Mouse (Mus musculus): Measurements from ENCODE around the gene Snrnp35. TPM values are rescaled to one million over a fixed set of nuclear protein-coding genes. Genes with fewer than 3 reads are reported as not detected.

The Snrnp35 gene
- polyA plus RNA-seq, 1 experiment from 2014 or later, result 8.9 TPM

GRCm38 (mm10) chr5:124535016-124535415, 52.1 kb downstream of the Snrnp35 start:
- H3K36me3 ChIP-seq (ENCODE audit: control insufficient read depth, insufficient read depth, low read length), result no peaks in the 10 kb centered on the region
- peaks cover 8% of the 10 kb centered on the region; the same call in 1 of the 2 replicates for H3K4me1 ChIP-seq (ENCODE audit: control insufficient read depth, insufficient read depth, low read length)
- H3K4me3 ChIP-seq (ENCODE audit: low read depth, low read length), result no peak overlapping the region
- whole genome bisulfite sequencing, result 75% methylated on average over 5 of the region's 5 CpGs
- no peaks in the 10 kb centered on the region for H3K27me3 ChIP-seq (ENCODE audit: control insufficient read depth, insufficient read depth, low read length)
- no peak overlapping the region for H3K4me2 ChIP-seq (ENCODE audit: low read depth, low read length)
- no peak overlapping the region for H3K27ac ChIP-seq (ENCODE audit: low read depth, low read length)
- no peak overlapping the region for H3K9ac ChIP-seq (replicated peaks; ENCODE audit: low read depth, low read length)
- no peak for ATAC-seq (ENCODE audit: low read depth)
- H3K9me3 ChIP-seq (ENCODE audit: control insufficient read depth, low read length), result no peaks in the 10 kb centered on the region

GRCm38 (mm10) chr5:124536776-124537175, 53.8 kb downstream of the Snrnp35 start:
- peak overlapping the region; percentile 8; the same call in 1 of the 2 replicates for H3K9ac ChIP-seq (replicated peaks; ENCODE audit: low read depth, low read length)
- no peaks in the 10 kb centered on the region for H3K9me3 ChIP-seq (ENCODE audit: control insufficient read depth, low read length)
- ATAC-seq (ENCODE audit: low read depth), result no peak
- peak overlapping the region; percentile 5; the same call in 1 of the 2 replicates for H3K4me2 ChIP-seq (ENCODE audit: low read depth, low read length)
- H3K4me1 ChIP-seq (ENCODE audit: control insufficient read depth, insufficient read depth, low read length), result peaks cover 6% of the 10 kb centered on the region
- H3K27me3 ChIP-seq (ENCODE audit: control insufficient read depth, insufficient read depth, low read length), result no peaks in the 10 kb centered on the region
- H3K27ac ChIP-seq (ENCODE audit: low read depth, low read length), result no peak overlapping the region
- H3K36me3 ChIP-seq (ENCODE audit: control insufficient read depth, insufficient read depth, low read length), result no peaks in the 10 kb centered on the region
- H3K4me3 ChIP-seq (ENCODE audit: low read depth, low read length), result no peak overlapping the region
- WGBS, result 9% methylated on average over 14 of the region's 17 CpGs

- ATAC-seq (ENCODE audit: low read depth), result no peak
- Histone ChIP-seq H3K9me3 (ENCODE audit: control insufficient read depth, low read length) (no peaks in the 10 kb centered on the region), H3K36me3 (ENCODE audit: control insufficient read depth, insufficient read depth, low read length) (peaks cover 2% of the 10 kb centered on the region; the same call in 1 of the 2 replicates), H3K9ac (replicated peaks; ENCODE audit: low read depth, low read length) (no peak overlapping the region), H3K4me3 (ENCODE audit: low read depth, low read length) (no peak overlapping the region), H3K4me2 (ENCODE audit: low read depth, low read length) (no peak overlapping the region), H3K27me3 (ENCODE audit: control insufficient read depth, insufficient read depth, low read length) (no peaks in the 10 kb centered on the region), H3K27ac (ENCODE audit: low read depth, low read length) (no peak overlapping the region), H3K4me1 (ENCODE audit: control insufficient read depth, insufficient read depth, low read length) (peaks cover 12% of the 10 kb centered on the region)
- WGBS, result 79% methylated on average over 14 of the region's 16 CpGs
Observed at GRCm38 (mm10) chr5:124538813-124539792, 56.2 kb downstream of the Snrnp35 start.

DNA sequence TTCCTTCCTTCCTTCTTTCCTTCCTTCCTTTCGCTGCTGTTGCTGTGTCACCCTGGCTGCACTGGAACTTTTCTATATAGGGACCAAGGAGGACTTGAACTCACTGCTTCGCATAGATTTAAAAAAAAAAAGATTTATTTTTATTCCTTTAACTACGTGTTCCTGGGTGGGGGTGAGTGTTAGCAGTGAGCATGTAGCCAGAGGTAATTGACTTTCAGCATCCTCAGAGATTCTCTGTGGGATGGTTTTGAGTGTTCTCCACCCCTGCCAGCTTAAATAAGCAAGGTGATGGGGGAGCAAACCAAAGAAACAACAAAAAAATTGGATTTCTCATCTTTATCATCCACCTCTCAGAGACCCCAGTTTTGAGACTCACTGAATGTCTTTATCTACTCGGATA, 57.0 kb downstream of the Snrnp35 start:
- Histone ChIP-seq H3K9me3 (ENCODE audit: control insufficient read depth, low read length) (no peaks in the 10 kb centered on the region), H3K4me2 (ENCODE audit: low read depth, low read length) (peak overlapping the region; percentile 28; the same call in 1 of the 2 replicates), H3K27me3 (ENCODE audit: control insufficient read depth, insufficient read depth, low read length) (no peaks in the 10 kb centered on the region), H3K4me3 (ENCODE audit: low read depth, low read length) (peak overlapping the region; percentile 85), H3K27ac (ENCODE audit: low read depth, low read length) (no peak overlapping the region), H3K9ac (replicated peaks; ENCODE audit: low read depth, low read length) (no peak overlapping the region), H3K36me3 (ENCODE audit: control insufficient read depth, insufficient read depth, low read length) (peaks cover 11% of the 10 kb centered on the region), H3K4me1 (ENCODE audit: control insufficient read depth, insufficient read depth, low read length) (peaks cover 12% of the 10 kb centered on the region)
- WGBS, result 74% methylated on average over 4 of the region's 4 CpGs
- no peak for ATAC-seq (ENCODE audit: low read depth)

DNA sequence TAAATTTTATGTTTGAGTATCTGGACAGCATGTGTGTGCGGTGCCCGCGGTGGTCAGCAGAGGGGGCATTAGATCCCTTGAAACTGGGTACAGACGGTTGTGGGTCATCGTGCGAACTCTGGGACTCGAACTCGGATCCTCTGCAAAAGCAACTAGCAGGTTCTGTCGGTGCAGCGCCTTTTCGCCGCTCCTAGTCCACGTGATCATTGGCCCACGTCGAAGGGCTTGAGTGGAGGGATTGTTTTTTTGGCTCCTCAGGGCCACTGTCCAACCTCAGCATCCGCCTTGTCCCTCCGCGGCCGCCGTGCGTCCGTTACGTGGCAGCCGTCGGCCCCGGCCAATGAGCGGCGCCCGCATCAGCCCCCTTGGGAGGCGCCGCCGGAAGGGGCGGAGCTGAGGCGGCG, 57.5 kb downstream of the Snrnp35 start, which contains the start of gene Tmed2:
Gene Tmed2 (plus strand): TSS at position 313 of the 404 bp plus-strand sequence.
- Histone ChIP-seq H3K27ac (ENCODE audit: low read depth, low read length) (peak within 1 kb of the TSS; percentile 76), H3K4me3 (ENCODE audit: low read depth, low read length) (peak within 1 kb of the TSS; percentile 85), H3K4me1 (ENCODE audit: control insufficient read depth, insufficient read depth, low read length) (peaks cover 12% of the 10 kb centered on the region), H3K4me2 (ENCODE audit: low read depth, low read length) (peak within 1 kb of the TSS; percentile 95), H3K36me3 (ENCODE audit: control insufficient read depth, insufficient read depth, low read length) (peaks cover 15% of the 10 kb centered on the region), H3K9ac (replicated peaks; ENCODE audit: low read depth, low read length) (peak within 1 kb of the TSS; percentile 78), H3K27me3 (ENCODE audit: control insufficient read depth, insufficient read depth, low read length) (no peaks in the 10 kb centered on the region), H3K9me3 (ENCODE audit: control insufficient read depth, low read length) (no peaks in the 10 kb centered on the region)
- ATAC-seq (ENCODE audit: low read depth), result peak; percentile 94
- WGBS, result under 1% methylated on average over 34 of the region's 35 CpGs

Other genes starting within 250 kb of the Snrnp35 start
- 14.3 and 15.2 TPM in 2 replicates for gene Pitpnm2, start 233.4 kb upstream of the Snrnp35 start, polyA plus RNA-seq (2014; fragmentation: Nextera tagmentation; extraction: Ambion mirVana)
- 15.8 and 18.8 TPM in 2 replicates for gene Mphosph9, start 155.2 kb upstream of the Snrnp35 start, polyA plus RNA-seq (2014; fragmentation: Nextera tagmentation; extraction: Ambion mirVana)
- 8.2 and 12.7 TPM in 2 replicates for gene 2810006K23Rik, start 155.0 kb upstream of the Snrnp35 start, polyA plus RNA-seq (2014; fragmentation: Nextera tagmentation; extraction: Ambion mirVana)
- gene Cdk2ap1, start 120.1 kb upstream of the Snrnp35 start, polyA plus RNA-seq (2014; fragmentation: Nextera tagmentation; extraction: Ambion mirVana), result 68.5 and 72.5 TPM in 2 replicates
- gene Sbno1, start 57.1 kb upstream of the Snrnp35 start, polyA plus RNA-seq (2014; fragmentation: Nextera tagmentation; extraction: Ambion mirVana), result 101 and 102 TPM in 2 replicates
- gene Kmt5a, start 43.2 kb upstream of the Snrnp35 start, polyA plus RNA-seq (2014; fragmentation: Nextera tagmentation; extraction: Ambion mirVana), result 15.9 and 21.5 TPM in 2 replicates
- 22.9 and 28.7 TPM in 2 replicates for gene Rilpl2, start 4.8 kb upstream of the Snrnp35 start, polyA plus RNA-seq (2014; fragmentation: Nextera tagmentation; extraction: Ambion mirVana)
- gene Rilpl1, start 48.3 kb downstream of the Snrnp35 start, polyA plus RNA-seq (2014; fragmentation: Nextera tagmentation; extraction: Ambion mirVana), result 11.0 and 14.4 TPM in 2 replicates
- 368 and 376 TPM in 2 replicates for gene Tmed2, start 57.6 kb downstream of the Snrnp35 start, polyA plus RNA-seq (2014; fragmentation: Nextera tagmentation; extraction: Ambion mirVana)
- gene Ddx55, start 69.7 kb downstream of the Snrnp35 start, polyA plus RNA-seq (2014; fragmentation: Nextera tagmentation; extraction: Ambion mirVana), result 24.9 and 30.4 TPM in 2 replicates
- 67.8 and 78.8 TPM in 2 replicates for gene Eif2b1, start 96.0 kb downstream of the Snrnp35 start, polyA plus RNA-seq (2014; fragmentation: Nextera tagmentation; extraction: Ambion mirVana)
- gene Gtf2h3, start 96.0 kb downstream of the Snrnp35 start, polyA plus RNA-seq (2014; fragmentation: Nextera tagmentation; extraction: Ambion mirVana), result 47.6 and 49.4 TPM in 2 replicates
- 39.4 and 43.0 TPM in 2 replicates for gene Atp6v0a2, start 145.4 kb downstream of the Snrnp35 start, polyA plus RNA-seq (2014; fragmentation: Nextera tagmentation; extraction: Ambion mirVana)
- gene Dnah10, start 242.0 kb downstream of the Snrnp35 start, polyA plus RNA-seq (2014; fragmentation: Nextera tagmentation; extraction: Ambion mirVana), result 0.11 and 0.17 TPM in 2 replicates

All from neural tube, embryonic 14.5 days (tissue).